Mouse (Mus musculus): ENCODE results near the gene Trappc12. TPM values are rescaled to one million over a fixed set of nuclear protein-coding genes. Genes with fewer than 3 reads are reported as not detected.
A peak's percentile ranks its signal among the peaks of the same experiment; 100 is the strongest.

Trappc12 gene
- 10 to 100 TPM; 37.7 to 42.1 TPM for total RNA-seq (2021)
- long read RNA-seq, experiment 1, transcript Trappc12-201 (12 exons, 3,377 nt): major isoform, 9 of 23 reads
- long read RNA-seq, experiment 1, transcript Trappc12-202 (12 exons, 3,230 nt): minor isoform, 7 of 23 reads
- long read RNA-seq, experiment 1, partial matches to known transcripts: 3 of 23 reads
- long read RNA-seq, experiment 1, other reads (novel, unspliced or antisense): 4 of 23 reads
- long read RNA-seq, experiment 2, transcript Trappc12-202 (12 exons, 3,230 nt): major isoform, 21 of 52 reads
- long read RNA-seq, experiment 2, transcript Trappc12-201 (12 exons, 3,377 nt): minor isoform, 12 of 52 reads
- long read RNA-seq, experiment 2, partial matches to known transcripts: 9 of 52 reads
- long read RNA-seq, experiment 2, other reads (novel, unspliced or antisense): 10 of 52 reads

- peak; percentile 22 to 76 for DNase-seq (ENCODE audit: low spot score in 2 of 2)
Measured at GRCm38 (mm10) chr12:28750021-28750633, at the start of gene Trappc12. Gene Trappc12, minus strand, starts transcription at chr12:28750472.

- no peak for DNase-seq (ENCODE audit: low spot score in 2 of 2)
Measured at GRCm38 (mm10) chr12:28799798-28800411, 49.6 kb upstream of the Trappc12 start.

GRCm38 (mm10) chr12:28796881-28797420 lies 46.7 kb upstream of the Trappc12 start:
- no peak for DNase-seq (ENCODE audit: low spot score in 2 of 2)

- no peak for DNase-seq (ENCODE audit: low spot score in 2 of 2)
Measured at GRCm38 (mm10) chr12:28795041-28795440, 44.8 kb upstream of the Trappc12 start.

- DNase-seq (ENCODE audit: low spot score in 2 of 2): no peak
Measured at GRCm38 (mm10) chr12:28793715-28794114, 43.4 kb upstream of the Trappc12 start.

GRCm38 (mm10) chr12:28792613-28793012 lies 42.3 kb upstream of the Trappc12 start:
- no peak for DNase-seq (ENCODE audit: low spot score in 2 of 2)

GRCm38 (mm10) chr12:28786310-28786709 lies 36.0 kb upstream of the Trappc12 start:
- DNase-seq (ENCODE audit: low spot score in 2 of 2): no peak

GRCm38 (mm10) chr12:28785299-28785698 lies 35.0 kb upstream of the Trappc12 start:
- no peak for DNase-seq (ENCODE audit: low spot score in 2 of 2)

- no peak for DNase-seq (ENCODE audit: low spot score in 2 of 2)
Measured at GRCm38 (mm10) chr12:28784864-28785263, 34.6 kb upstream of the Trappc12 start.

- peak in 1 of 2 experiments; percentile 13 for DNase-seq (ENCODE audit: low spot score in 2 of 2)
Measured at GRCm38 (mm10) chr12:28784355-28784754, 34.1 kb upstream of the Trappc12 start.

- no peak for DNase-seq (ENCODE audit: low spot score in 2 of 2)
Measured at GRCm38 (mm10) chr12:28782637-28783036, 32.4 kb upstream of the Trappc12 start.

- no peak for DNase-seq (ENCODE audit: low spot score in 2 of 2)
Measured at GRCm38 (mm10) chr12:28780180-28780579, 29.9 kb upstream of the Trappc12 start.

GRCm38 (mm10) chr12:28775627-28776026 lies 25.4 kb upstream of the Trappc12 start:
- DNase-seq (ENCODE audit: low spot score in 2 of 2): no peak

GRCm38 (mm10) chr12:28775120-28775519 lies 24.8 kb upstream of the Trappc12 start:
- no peak for DNase-seq (ENCODE audit: low spot score in 2 of 2)

GRCm38 (mm10) chr12:28773815-28774214 lies 23.5 kb upstream of the Trappc12 start:
- no peak for DNase-seq (ENCODE audit: low spot score in 2 of 2)

- no peak for DNase-seq (ENCODE audit: low spot score in 2 of 2)
Measured at GRCm38 (mm10) chr12:28769953-28770352, 19.7 kb upstream of the Trappc12 start.

- DNase-seq (ENCODE audit: low spot score in 2 of 2): no peak
Measured at GRCm38 (mm10) chr12:28756019-28756418, 5.7 kb upstream of the Trappc12 start.

- peak; percentile 43 to 79 for DNase-seq (ENCODE audit: low spot score in 2 of 2)
Measured at GRCm38 (mm10) chr12:28751508-28752263, 1.4 kb upstream of the Trappc12 start, which contains the start of gene Eipr1. Gene Eipr1, plus strand, starts transcription at chr12:28751803.

GRCm38 (mm10) chr12:28750876-28751275 lies 604 bp upstream of the Trappc12 start:
- no peak for DNase-seq (ENCODE audit: low spot score in 2 of 2)

- DNase-seq (ENCODE audit: low spot score in 2 of 2): no peak
Measured at GRCm38 (mm10) chr12:28743328-28743727, 6.9 kb downstream of the Trappc12 start.

- DNase-seq (ENCODE audit: low spot score in 2 of 2): no peak
Measured at GRCm38 (mm10) chr12:28735293-28735692, 15.0 kb downstream of the Trappc12 start.

All from adrenal gland, postnatal 4 days (tissue).